Mouse (Mus musculus): ENCODE measurements around the gene Cpm.

The Cpm gene

GRCm38 (mm10) chr10:117649292-117650041 is 20.2 kb downstream of the Cpm start:
- no peak for DNase-seq (ENCODE audit: low spot score)

- no peak for DNase-seq (ENCODE audit: low spot score)
These were observed 20.8 kb downstream of the Cpm start for GRCm38 (mm10) chr10:117650042-117650655.

GRCm38 (mm10) chr10:117650725-117651124 is 21.4 kb downstream of the Cpm start:
- DNase-seq (ENCODE audit: low spot score): no peak

- DNase-seq (ENCODE audit: low spot score): no peak
These were observed 22.5 kb downstream of the Cpm start for GRCm38 (mm10) chr10:117651587-117652377.

GRCm38 (mm10) chr10:117652378-117652774 is 23.1 kb downstream of the Cpm start:
- DNase-seq (ENCODE audit: low spot score): no peak

- DNase-seq (ENCODE audit: low spot score): no peak
These were observed 23.9 kb downstream of the Cpm start for GRCm38 (mm10) chr10:117652930-117653778.

GRCm38 (mm10) chr10:117653779-117654173 is 24.5 kb downstream of the Cpm start:
- no peak for DNase-seq (ENCODE audit: low spot score)

- DNase-seq (ENCODE audit: low spot score): no peak
These were observed 25.4 kb downstream of the Cpm start for GRCm38 (mm10) chr10:117654576-117655123.

- no peak for DNase-seq (ENCODE audit: low spot score)
These were observed 26.2 kb downstream of the Cpm start for GRCm38 (mm10) chr10:117655460-117655859.

- no peak for DNase-seq (ENCODE audit: low spot score)
These were observed 26.8 kb downstream of the Cpm start for GRCm38 (mm10) chr10:117655908-117656661.

GRCm38 (mm10) chr10:117656662-117656962 is 27.3 kb downstream of the Cpm start:
- no peak for DNase-seq (ENCODE audit: low spot score)

- DNase-seq (ENCODE audit: low spot score): no peak
These were observed 27.8 kb downstream of the Cpm start for GRCm38 (mm10) chr10:117656985-117657658.

GRCm38 (mm10) chr10:117657659-117658306 is 28.5 kb downstream of the Cpm start:
- no peak for DNase-seq (ENCODE audit: low spot score)

GRCm38 (mm10) chr10:117658522-117659429 is 29.5 kb downstream of the Cpm start:
- DNase-seq (ENCODE audit: low spot score): no peak

GRCm38 (mm10) chr10:117659430-117659813 is 30.1 kb downstream of the Cpm start:
- no peak for DNase-seq (ENCODE audit: low spot score)

- no peak for DNase-seq (ENCODE audit: low spot score)
These were observed 30.5 kb downstream of the Cpm start for GRCm38 (mm10) chr10:117659819-117660218.

GRCm38 (mm10) chr10:117662316-117663055 is 33.2 kb downstream of the Cpm start:
- DNase-seq (ENCODE audit: low spot score): no peak
